Mouse (Mus musculus): ENCODE measurements around the gene Actl11. TPM values are rescaled to one million over a fixed set of nuclear protein-coding genes. Genes with fewer than 3 reads are reported as not detected.

Gene Actl11
- not detected for polyA plus RNA-seq (2014; fragmentation: Illumina TruSeq; extraction: RNeasy Lipid Tissue Mini Kit (QIAGEN cat#74804); ENCODE audit: low replicate concordance)

DNA sequence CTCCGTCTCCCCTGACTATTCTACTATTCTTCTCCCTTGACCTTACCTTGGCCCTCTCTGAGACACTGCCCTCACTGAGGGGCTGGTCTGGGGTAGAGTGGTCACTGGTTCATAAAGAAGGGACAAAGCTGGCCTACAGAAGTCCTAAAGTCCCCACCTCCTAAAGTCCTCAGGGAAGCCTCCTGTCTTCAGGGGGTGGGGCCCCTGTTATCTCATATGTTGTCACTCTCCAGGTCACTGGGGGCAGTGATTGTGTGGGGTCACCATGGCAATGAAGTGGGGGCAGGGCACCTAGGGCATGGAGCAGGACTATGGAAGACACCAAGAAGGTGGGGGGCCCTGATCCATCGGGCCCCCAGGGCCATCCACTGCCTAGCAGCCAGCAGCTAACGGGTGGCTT lies at the start of gene Actl11:
Gene Actl11 (plus strand): TSS at position 301 of the 400 bp plus-strand sequence.

DNA sequence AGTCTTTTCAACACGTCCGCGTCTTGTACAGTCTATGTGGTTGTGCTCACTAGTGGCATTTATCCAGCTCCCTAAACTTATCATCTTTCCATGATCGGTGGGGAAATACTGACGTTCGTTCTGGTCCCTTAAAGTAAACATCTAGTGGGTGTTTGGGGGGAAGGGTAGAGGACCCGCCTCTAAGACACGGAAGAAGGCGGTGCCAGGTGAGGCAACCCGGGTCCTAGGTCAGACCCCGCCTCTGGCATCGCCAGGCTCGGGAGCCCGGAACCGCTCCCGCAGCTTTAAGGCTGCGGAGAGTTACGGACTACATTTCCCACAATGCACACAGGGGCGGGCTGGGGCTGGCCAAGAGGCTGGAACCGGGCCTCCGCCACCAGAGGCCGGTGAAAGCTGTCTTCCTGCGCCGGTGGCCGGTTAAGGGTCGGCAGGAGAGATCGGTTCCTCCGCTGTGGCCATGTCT lies 40.4 kb upstream of the Actl11 start, which contains the start of gene Mon1a:
Gene Mon1a (plus strand): TSS at position 348 of the 463 bp plus-strand sequence.

DNA sequence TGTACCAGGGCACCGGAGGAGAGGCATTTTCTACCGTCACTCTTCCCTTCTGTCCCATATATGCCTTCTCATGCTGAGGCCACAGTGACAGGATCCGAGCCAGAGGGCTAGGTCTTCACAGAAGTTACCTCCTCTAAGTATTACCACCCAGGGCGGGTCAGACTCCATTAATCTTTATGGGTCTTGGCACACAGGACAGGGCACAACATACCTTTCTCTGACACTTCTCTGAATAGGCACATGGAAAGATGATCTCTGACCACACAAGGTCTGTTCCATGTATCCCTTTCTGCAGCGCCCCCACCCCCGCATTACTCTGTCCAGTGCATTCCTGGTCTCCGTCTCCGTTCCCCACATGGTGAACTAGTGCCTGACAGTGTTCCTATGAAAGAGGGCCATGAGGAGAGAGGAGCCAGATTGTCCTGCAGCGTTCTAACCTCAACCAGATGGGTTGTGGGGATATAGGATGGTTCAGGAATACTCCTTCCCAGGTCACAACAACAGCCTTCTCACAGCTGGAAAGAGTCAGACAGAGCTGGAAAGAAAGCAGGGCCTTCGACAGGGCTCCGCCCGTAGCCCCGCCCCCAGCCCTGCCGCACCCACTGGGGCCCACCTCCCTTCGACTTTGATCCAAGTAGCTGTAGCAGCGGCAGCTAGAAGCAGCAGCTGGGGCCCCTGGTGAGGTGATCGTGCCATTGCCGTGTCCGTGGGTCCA lies 21.9 kb upstream of the Actl11 start, which contains the start of gene Mst1r:
Gene Mst1r (plus strand): TSS at position 622 of the 715 bp plus-strand sequence.

DNA sequence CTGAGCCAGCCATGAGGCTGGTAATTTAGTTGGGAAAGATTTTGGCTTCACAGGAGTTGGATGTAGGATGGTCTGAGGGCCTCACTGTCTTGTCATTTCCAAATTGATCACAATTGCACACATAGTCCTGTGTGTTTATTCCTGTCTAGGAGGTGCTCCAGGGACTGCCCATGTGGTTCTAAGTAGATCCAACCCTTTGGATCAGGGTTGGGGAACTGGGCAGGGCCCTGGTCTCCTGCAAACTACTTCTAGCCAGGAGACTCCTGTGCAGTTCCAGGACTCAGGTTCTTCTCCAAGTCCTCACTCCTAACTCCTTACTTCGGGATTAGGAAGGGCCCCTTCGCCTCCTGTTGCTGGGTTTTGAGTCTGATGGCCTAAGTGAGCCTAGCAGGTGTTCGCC lies 7.1 kb downstream of the Actl11 start, which contains the start of gene Camkv:
Gene Camkv (plus strand): TSS at position 301 of the 400 bp plus-strand sequence.

DNA sequence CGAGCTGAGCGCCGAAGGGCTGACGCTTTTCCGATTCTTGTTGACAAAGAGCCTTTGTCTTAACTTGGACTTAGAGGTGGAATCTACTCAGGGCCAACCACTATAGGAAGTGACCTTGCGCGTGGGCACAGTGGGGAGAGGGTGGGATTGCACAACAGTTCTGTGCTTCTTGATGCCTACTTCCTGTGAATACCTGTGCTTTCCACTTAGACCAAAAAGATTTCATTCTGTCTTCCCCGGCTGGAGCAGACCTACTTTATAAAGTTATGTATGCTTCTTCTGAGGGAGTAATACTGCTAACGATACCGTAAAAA lies 21.6 kb downstream of the Actl11 start, which contains the start of gene Traip:
Gene Traip (plus strand): TSS at position 215 of the 314 bp plus-strand sequence.

DNA sequence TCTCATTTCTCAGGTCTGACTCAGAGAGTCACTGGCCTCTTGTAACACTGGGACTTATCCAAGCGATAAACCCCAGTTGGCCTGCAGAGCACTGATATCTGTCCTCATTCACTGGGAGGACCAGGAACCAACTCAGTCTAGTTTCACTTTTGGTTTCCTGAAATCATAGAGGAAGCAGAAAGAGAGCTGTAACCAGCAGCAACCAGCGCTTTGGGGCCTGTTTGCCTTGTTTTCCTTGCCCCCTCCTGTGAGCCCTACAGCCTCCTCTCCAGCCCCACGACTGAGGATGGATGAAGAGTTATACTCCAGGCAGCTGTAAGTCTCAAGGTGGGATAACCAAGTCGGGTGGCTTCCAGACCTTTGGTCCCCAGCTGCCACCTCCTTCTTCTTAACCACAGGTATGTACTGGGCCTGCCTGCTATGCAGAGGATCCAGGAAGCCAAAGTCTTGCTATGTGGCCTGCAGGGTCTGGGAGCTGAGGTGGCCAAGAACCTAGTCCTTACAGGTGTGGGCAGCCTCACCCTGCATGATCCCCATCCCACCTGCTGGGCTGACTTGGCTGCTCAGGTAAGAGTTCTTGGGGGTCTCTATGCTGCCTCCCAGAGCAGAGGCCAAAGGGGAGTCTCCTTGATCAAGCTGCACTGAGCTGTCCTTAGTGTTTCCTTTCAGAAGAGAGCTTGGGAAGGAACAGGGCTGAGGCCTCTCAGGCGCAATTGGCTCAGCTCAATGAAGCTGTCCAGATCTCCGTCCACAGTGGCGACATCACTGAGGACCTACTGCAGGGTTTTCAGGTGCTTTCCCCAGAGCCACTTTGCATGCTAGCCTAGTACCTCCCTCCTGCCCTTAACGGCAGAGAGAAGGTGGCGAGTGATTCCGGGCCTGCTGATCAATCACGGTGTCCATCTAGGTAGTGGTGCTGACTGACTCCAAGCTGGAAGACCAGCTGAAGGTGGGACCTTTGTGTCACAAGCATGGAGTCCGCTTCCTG lies 47.4 kb downstream of the Actl11 start, which contains the start of gene Uba7:
Gene Uba7 (plus strand): TSS at position 107 of the 988 bp plus-strand sequence.

Other genes starting within 250 kb of the Actl11 start
- not detected for gene Gnat1, start 248.8 kb upstream of the Actl11 start, polyA plus RNA-seq (2014; fragmentation: Illumina TruSeq; extraction: RNeasy Lipid Tissue Mini Kit (QIAGEN cat#74804); ENCODE audit: low replicate concordance)
- gene Sema3f, start 218.0 kb upstream of the Actl11 start, polyA plus RNA-seq (2014; fragmentation: Illumina TruSeq; extraction: RNeasy Lipid Tissue Mini Kit (QIAGEN cat#74804); ENCODE audit: low replicate concordance): 0.37 TPM
- gene Rbm5, start 157.5 kb upstream of the Actl11 start, polyA plus RNA-seq (2014; fragmentation: Illumina TruSeq; extraction: RNeasy Lipid Tissue Mini Kit (QIAGEN cat#74804); ENCODE audit: low replicate concordance): 132 TPM
- 162 TPM for gene Rbm6, start 55.2 kb upstream of the Actl11 start, polyA plus RNA-seq (2014; fragmentation: Illumina TruSeq; extraction: RNeasy Lipid Tissue Mini Kit (QIAGEN cat#74804); ENCODE audit: low replicate concordance)
- 0.15 TPM for gene Mon1a, start 40.3 kb upstream of the Actl11 start, polyA plus RNA-seq (2014; fragmentation: Illumina TruSeq; extraction: RNeasy Lipid Tissue Mini Kit (QIAGEN cat#74804); ENCODE audit: low replicate concordance)
- 0.97 TPM for gene Mst1r, start 21.6 kb upstream of the Actl11 start, polyA plus RNA-seq (2014; fragmentation: Illumina TruSeq; extraction: RNeasy Lipid Tissue Mini Kit (QIAGEN cat#74804); ENCODE audit: low replicate concordance)
- gene Camkv, start 7.2 kb downstream of the Actl11 start, polyA plus RNA-seq (2014; fragmentation: Illumina TruSeq; extraction: RNeasy Lipid Tissue Mini Kit (QIAGEN cat#74804); ENCODE audit: low replicate concordance): not detected
- gene Traip, start 21.7 kb downstream of the Actl11 start, polyA plus RNA-seq (2014; fragmentation: Illumina TruSeq; extraction: RNeasy Lipid Tissue Mini Kit (QIAGEN cat#74804); ENCODE audit: low replicate concordance): 0.56 TPM
- gene Uba7, start 47.0 kb downstream of the Actl11 start, polyA plus RNA-seq (2014; fragmentation: Illumina TruSeq; extraction: RNeasy Lipid Tissue Mini Kit (QIAGEN cat#74804); ENCODE audit: low replicate concordance): 2.8 TPM
- 0.37 TPM for gene Gm20661, start 54.6 kb downstream of the Actl11 start, polyA plus RNA-seq (2014; fragmentation: Illumina TruSeq; extraction: RNeasy Lipid Tissue Mini Kit (QIAGEN cat#74804); ENCODE audit: low replicate concordance)
- not detected for gene Inka1, start 57.4 kb downstream of the Actl11 start, polyA plus RNA-seq (2014; fragmentation: Illumina TruSeq; extraction: RNeasy Lipid Tissue Mini Kit (QIAGEN cat#74804); ENCODE audit: low replicate concordance)
- not detected for gene Cdhr4, start 64.0 kb downstream of the Actl11 start, polyA plus RNA-seq (2014; fragmentation: Illumina TruSeq; extraction: RNeasy Lipid Tissue Mini Kit (QIAGEN cat#74804); ENCODE audit: low replicate concordance)
- not detected for gene Gm20662, start 67.9 kb downstream of the Actl11 start, polyA plus RNA-seq (2014; fragmentation: Illumina TruSeq; extraction: RNeasy Lipid Tissue Mini Kit (QIAGEN cat#74804); ENCODE audit: low replicate concordance)
- gene Ip6k1, start 74.0 kb downstream of the Actl11 start, polyA plus RNA-seq (2014; fragmentation: Illumina TruSeq; extraction: RNeasy Lipid Tissue Mini Kit (QIAGEN cat#74804); ENCODE audit: low replicate concordance): 16.9 TPM
- gene Gmppb, start 120.8 kb downstream of the Actl11 start, polyA plus RNA-seq (2014; fragmentation: Illumina TruSeq; extraction: RNeasy Lipid Tissue Mini Kit (QIAGEN cat#74804); ENCODE audit: low replicate concordance): 0.67 TPM
- gene Amigo3, start 124.7 kb downstream of the Actl11 start, polyA plus RNA-seq (2014; fragmentation: Illumina TruSeq; extraction: RNeasy Lipid Tissue Mini Kit (QIAGEN cat#74804); ENCODE audit: low replicate concordance): 0.26 TPM
- not detected for gene Mst1, start 152.0 kb downstream of the Actl11 start, polyA plus RNA-seq (2014; fragmentation: Illumina TruSeq; extraction: RNeasy Lipid Tissue Mini Kit (QIAGEN cat#74804); ENCODE audit: low replicate concordance)
- gene Rnf123, start 154.9 kb downstream of the Actl11 start, polyA plus RNA-seq (2014; fragmentation: Illumina TruSeq; extraction: RNeasy Lipid Tissue Mini Kit (QIAGEN cat#74804); ENCODE audit: low replicate concordance): 1.1 TPM
- gene Apeh, start 166.1 kb downstream of the Actl11 start, polyA plus RNA-seq (2014; fragmentation: Illumina TruSeq; extraction: RNeasy Lipid Tissue Mini Kit (QIAGEN cat#74804); ENCODE audit: low replicate concordance): 22.8 TPM

Measured in small intestine, adult 10 weeks (tissue).